Mouse (Mus musculus) liver, embryonic 14.5 days (tissue): Measurements from ENCODE around the gene Ccdc170.

Experiments
- CTCF ChIP-seq: IDR thresholded peaks from 2 replicates; pipeline ENCODE4 v1.5.1; 2016; ENCODE audit warnings: antibody characterized with exemption, low read depth, control low read depth
- EP300 ChIP-seq: IDR thresholded peaks from 2 replicates; pipeline ENCODE4 v1.6.1; 2016; ENCODE audit warnings: antibody characterized with exemption, low read depth

DNA sequence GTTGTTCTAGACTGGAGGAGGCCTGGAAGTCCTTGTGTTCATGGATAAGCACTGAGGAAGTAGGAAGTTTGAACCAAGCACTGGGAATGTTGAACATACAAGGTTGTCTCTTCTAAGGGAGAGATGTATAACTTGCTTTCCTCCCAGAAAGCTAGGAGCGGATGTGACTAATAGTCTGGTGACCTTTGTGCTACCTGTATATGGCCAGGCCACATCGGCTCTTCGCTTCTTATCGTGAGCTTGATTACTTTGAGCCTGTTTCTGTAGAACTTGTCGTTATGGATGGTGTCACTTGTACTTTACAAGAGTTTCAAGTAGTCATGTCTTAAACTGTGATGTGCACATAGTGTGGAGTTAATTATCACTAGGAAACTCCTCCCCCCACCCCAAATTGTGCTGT is 5.7 kb upstream of the Ccdc170 start:
- TF ChIP-seq CTCF (no peak), EP300 (no peak)
